In the genomic region with DNA sequence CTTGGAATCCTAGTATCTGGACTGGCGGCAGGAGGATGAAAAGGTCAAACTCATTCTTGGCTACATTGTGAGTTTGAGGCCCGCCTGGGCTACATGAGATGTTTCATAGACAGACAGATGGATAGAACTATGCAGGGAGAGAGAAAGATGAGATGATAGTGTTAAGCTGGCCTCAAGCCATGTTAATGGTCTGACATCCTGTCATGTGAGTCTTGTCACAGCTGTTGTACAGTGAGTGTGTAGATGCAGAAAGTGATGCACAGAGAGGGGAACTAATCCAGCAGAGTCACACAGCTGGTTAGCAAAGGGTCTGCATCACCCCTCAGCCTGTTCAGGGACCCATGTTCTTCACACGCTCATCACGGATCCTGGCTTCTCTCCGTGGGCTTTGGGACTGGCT, we compare ENCODE assay signal across 23 mouse cellular contexts. TPM values are rescaled to one million over a fixed set of nuclear protein-coding genes. Genes with fewer than 3 reads are reported as not detected.
DNase-seq lines count a peak whose midpoint lies in the region; ATAC-seq and TF ChIP-seq lines count a peak whose summit lies in the region.
"Had no signal": no experiment of that assay in that cellular context is flagged by ENCODE, and none has a peak within 500 bp of the region (broad histone marks: within the 10 kb centered on the region; RNA-seq: fewer than 3 reads in every experiment).

No protein-coding gene starts in this region.

- no peak for ATAC-seq in limb, embryonic 14.5 days (ENCODE audit: low FRiP score, low read depth)
- ATAC-seq in neural tube, embryonic 11.5 days (ENCODE audit: insufficient read depth, low FRiP score, low TSS enrichment): no peak
- no peak for ATAC-seq in neural tube, embryonic 15.5 days (ENCODE audit: low FRiP score)
- ATAC-seq in inflammation-experienced regulatory T-cells, adult 6 months: peak; percentile 52
- ATAC-seq: activated CD4-positive, CD25-positive, alpha-beta regulatory T cell, adult 4 months; CD4-positive, CD25-positive, alpha-beta regulatory T cell, adult 4 months; forebrain, embryonic 14.5 days had no signal

- H3K4me2 ChIP-seq in limb, embryonic 14.5 days (replicated peaks; ENCODE audit: low read depth, low read length, severe bottlenecking): no peak overlapping the region
- H3K4me2 ChIP-seq in neural tube, embryonic 11.5 days (ENCODE audit: low read depth): no peak overlapping the region
- H3K4me2 ChIP-seq in neural tube, embryonic 15.5 days: no peak overlapping the region
- H3K4me2 ChIP-seq: embryonic facial prominence, embryonic 13.5 days; heart, embryonic 13.5 days; hindbrain, embryonic 15.5 days had no signal

- no peaks in the 10 kb centered on the region for H3K36me3 ChIP-seq in limb, embryonic 14.5 days (ENCODE audit: control insufficient read depth, insufficient read depth, low read length)
- no peaks in the 10 kb centered on the region for H3K36me3 ChIP-seq in limb, embryonic 10.5 days
- H3K36me3 ChIP-seq in neural tube, embryonic 11.5 days (ENCODE audit: control insufficient read depth, insufficient read depth, low read length): no peaks in the 10 kb centered on the region
- H3K36me3 ChIP-seq in neural tube, embryonic 15.5 days: no peaks in the 10 kb centered on the region
- H3K36me3 ChIP-seq: G1E; heart, embryonic 13.5 days; hindbrain, embryonic 15.5 days had no signal

- TF ChIP-seq POLR2A in limb, embryonic 14.5 days (IDR thresholded peaks at IDR 0.05; ENCODE audit: borderline replicate concordance, extremely low read depth, insufficient read depth, insufficient read length): no peak

- WGBS in limb, embryonic 14.5 days: 93% methylated on average over 5 of the region's 5 CpGs
- WGBS in limb, embryonic 10.5 days: 96% methylated on average over 5 of the region's 5 CpGs
- 93% methylated on average over 5 of the region's 5 CpGs for WGBS in neural tube, embryonic 11.5 days
- 92% methylated on average over 5 of the region's 5 CpGs for WGBS in neural tube, embryonic 15.5 days

- no peaks in the 10 kb centered on the region for H3K4me1 ChIP-seq in limb, embryonic 14.5 days (ENCODE audit: control insufficient read depth, insufficient read depth, low read length)
- no peaks in the 10 kb centered on the region for H3K4me1 ChIP-seq in limb, embryonic 10.5 days
- no peaks in the 10 kb centered on the region for H3K4me1 ChIP-seq in neural tube, embryonic 11.5 days (ENCODE audit: control insufficient read depth, insufficient read depth, low read length)
- H3K4me1 ChIP-seq in neural tube, embryonic 15.5 days: peaks cover 16% of the 10 kb centered on the region

- DNase-seq in limb, embryonic 14.5 days (ENCODE audit: low spot score): peak; percentile 14
- no peak for DNase-seq in limb, embryonic 10.5 days (ENCODE audit: low spot score)
- DNase-seq in neural tube, embryonic 11.5 days (ENCODE audit: low spot score): peak; percentile 4
- peak; percentile 39 to 52 for DNase-seq in B cell, adult 2 months
- no peak for DNase-seq in ovary, postnatal 10 days (ENCODE audit: low spot score)
- no peak for DNase-seq in adrenal gland, adult (ENCODE audit: inconsistent age in 2 of 2, low spot score in 1 of 2)
- DNase-seq: adrenal gland, adult 2 months; adrenal gland, postnatal 25 days; cerebellum, adult 18-20 months; cerebellum, adult 9-11 months; cerebellum, postnatal 36 days; gastrocnemius, adult 2 months; gastrocnemius, postnatal 25 days; heart, postnatal 36 days had no signal

- H3K9ac ChIP-seq in limb, embryonic 14.5 days (ENCODE audit: low read depth, low read length, severe bottlenecking): no peak overlapping the region
- H3K9ac ChIP-seq in neural tube, embryonic 11.5 days (ENCODE audit: low read length): no peak overlapping the region
- H3K9ac ChIP-seq in neural tube, embryonic 15.5 days (replicated peaks): no peak overlapping the region
- H3K9ac ChIP-seq: embryonic facial prominence, embryonic 13.5 days; heart, embryonic 13.5 days; hindbrain, embryonic 15.5 days had no signal

- no peaks in the 10 kb centered on the region for H3K27me3 ChIP-seq in limb, embryonic 14.5 days (ENCODE audit: control insufficient read depth, insufficient read depth, low read length)
- no peaks in the 10 kb centered on the region for H3K27me3 ChIP-seq in limb, embryonic 10.5 days (ENCODE audit: low read depth, poor library complexity, severe bottlenecking)
- no peaks in the 10 kb centered on the region for H3K27me3 ChIP-seq in neural tube, embryonic 11.5 days (ENCODE audit: control insufficient read depth, insufficient read depth, low read length)
- no peaks in the 10 kb centered on the region for H3K27me3 ChIP-seq in neural tube, embryonic 15.5 days (replicated peaks)
- H3K27me3 ChIP-seq: embryonic facial prominence, embryonic 13.5 days; heart, embryonic 13.5 days; hindbrain, embryonic 15.5 days had no signal

- H3K4me3 ChIP-seq in limb, embryonic 14.5 days (replicated peaks; ENCODE audit: low read length): no peak overlapping the region
- H3K4me3 ChIP-seq in limb, embryonic 10.5 days: no peak overlapping the region
- no peak overlapping the region for H3K4me3 ChIP-seq in neural tube, embryonic 11.5 days (ENCODE audit: low read depth, low read length)
- no peak overlapping the region for H3K4me3 ChIP-seq in neural tube, embryonic 15.5 days (replicated peaks)
- H3K4me3 ChIP-seq: embryonic facial prominence, embryonic 13.5 days; gastrocnemius, adult 2 months; heart, embryonic 13.5 days; hindbrain, embryonic 15.5 days had no signal

- no peak overlapping the region for H3K27ac ChIP-seq in limb, embryonic 14.5 days (replicated peaks; ENCODE audit: low read depth, low read length)
- no peak overlapping the region for H3K27ac ChIP-seq in limb, embryonic 10.5 days
- H3K27ac ChIP-seq in neural tube, embryonic 11.5 days (ENCODE audit: low read depth, low read length): no peak overlapping the region
- H3K27ac ChIP-seq in neural tube, embryonic 15.5 days (replicated peaks): no peak overlapping the region
- H3K27ac ChIP-seq: embryonic facial prominence, embryonic 13.5 days; gastrocnemius, adult 2 months; heart, embryonic 13.5 days; hindbrain, embryonic 15.5 days had no signal

- no peaks in the 10 kb centered on the region for H3K9me3 ChIP-seq in limb, embryonic 14.5 days (ENCODE audit: control insufficient read depth, low read length)
- no peaks in the 10 kb centered on the region for H3K9me3 ChIP-seq in limb, embryonic 10.5 days (replicated peaks)
- H3K9me3 ChIP-seq in neural tube, embryonic 11.5 days (ENCODE audit: control insufficient read depth, low read length): no peaks in the 10 kb centered on the region
- H3K9me3 ChIP-seq in neural tube, embryonic 15.5 days (replicated peaks): no peaks in the 10 kb centered on the region
- H3K9me3 ChIP-seq: embryonic facial prominence, embryonic 13.5 days; heart, embryonic 13.5 days; hindbrain, embryonic 15.5 days had no signal

RNA-seq across cellular contexts. Expression of a gene that starts 19.2 kb away (rescaled TPM):
- polyA plus RNA-seq in limb, embryonic 14.5 days (2012; rRNA removed): 9.9 and 13.0 TPM in 2 replicates
- polyA plus RNA-seq in limb, embryonic 14.5 days (2014; fragmentation: Nextera tagmentation; extraction: Ambion mirVana): 4.2 and 4.8 TPM in 2 replicates
- 0.91 and 0.95 TPM in 2 replicates for polyA plus RNA-seq in limb, embryonic 10.5 days (2016; fragmentation: Nextera tagmentation; extraction: Ambion mirVana)
- 1.5 and 1.6 TPM in 2 replicates for polyA plus RNA-seq in neural tube, embryonic 11.5 days (2014; fragmentation: Nextera tagmentation; extraction: Ambion mirVana)
- polyA plus RNA-seq in neural tube, embryonic 15.5 days (2015; fragmentation: Nextera tagmentation; extraction: Ambion mirVana): 2.1 and 2.3 TPM in 2 replicates
- 1 to 10 TPM; 2.2 to 3.6 (median 2.8) TPM for polyA plus RNA-seq in inflammation-experienced regulatory T-cells, adult 6 months (2017; shearing (Covaris generic))
- polyA plus RNA-seq: G1E had no signal

Comparison
In these comparisons a context has a peak if more than half of its experiments do, and no peak if none do; other contexts are left out.
1. DNase-seq: peak in limb, embryonic 14.5 days (single experiment), neural tube, embryonic 11.5 days (single experiment) and B cell, adult 2 months (2 of 2); none in limb, embryonic 10.5 days (single experiment), ovary, postnatal 10 days (single experiment) and adrenal gland, adult (0 of 2).